In genomic region chr11:77808051-77808465, GRCm38 (mm10) we compare ENCODE assay signal across 11 mouse cellular contexts. TPM values are rescaled to one million over a fixed set of nuclear protein-coding genes. Genes with fewer than 3 reads are reported as not detected.
DNase-seq lines count a peak whose midpoint lies in the region; ATAC-seq and TF ChIP-seq lines count a peak whose summit lies in the region.
"Had no signal": no experiment of that assay in that cellular context is flagged by ENCODE, and none has a peak within 500 bp of the region (broad histone marks: within the 10 kb centered on the region; RNA-seq: fewer than 3 reads in every experiment).

No protein-coding gene starts in this region.

- ATAC-seq in frontal cortex, adult (ENCODE audit: low TSS enrichment), result peak; percentile 42
- peak; percentile 62; the same call in 1 of the 2 replicates for ATAC-seq in stomach, postnatal 0 days (ENCODE audit: low FRiP score, low TSS enrichment)

- no peak for DNase-seq in frontal cortex, postnatal 36 days (ENCODE audit: low spot score in 2 of 2)
- DNase-seq in retina, postnatal 1 day, result peak; percentile 36
- no peak for DNase-seq in retina, embryonic 14.5 days (ENCODE audit: low spot score)
- peak; percentile 70 to 76 for DNase-seq in heart, postnatal 10 days
- DNase-seq in stomach, postnatal 0 days (ENCODE audit: low spot score), result peak; percentile 54
- no peak for DNase-seq in urinary bladder, postnatal 25 days (ENCODE audit: low spot score)
- no peak for DNase-seq in urinary bladder, postnatal 10 days (ENCODE audit: low spot score)

- H3K4me2 ChIP-seq in stomach, postnatal 0 days (replicated peaks; ENCODE audit: low read depth), result no peak overlapping the region
- H3K4me2 ChIP-seq: limb, embryonic 12.5 days had no signal

- no peak for TF ChIP-seq CTCF in stomach, postnatal 0 days (IDR thresholded peaks at IDR 0.05; ENCODE audit: low read depth)

- H3K9ac ChIP-seq in stomach, postnatal 0 days (ENCODE audit: low read length), result no peak overlapping the region
- H3K9ac ChIP-seq: limb, embryonic 12.5 days had no signal

- H3K27ac ChIP-seq in stomach, postnatal 0 days (replicated peaks), result 0 out of 2 replicates have a peak overlapping the region, but pooled peaks have one; percentile 18
- H3K27ac ChIP-seq: limb, embryonic 12.5 days had no signal

- H3K9me3 ChIP-seq in stomach, postnatal 0 days (ENCODE audit: control insufficient read depth, low read length), result no peaks in the 10 kb centered on the region
- H3K9me3 ChIP-seq: limb, embryonic 12.5 days had no signal

- intact Hi-C loops in heart, postnatal 10 days (cut with DNase I), result no loop called here

- WGBS in stomach, postnatal 0 days, result 38% methylated on average over 5 of the region's 5 CpGs

- H3K4me3 ChIP-seq in stomach, postnatal 0 days (ENCODE audit: low read depth, low read length), result no peak overlapping the region
- H3K4me3 ChIP-seq: limb, embryonic 12.5 days had no signal

- H3K4me1 ChIP-seq in stomach, postnatal 0 days (replicated peaks; ENCODE audit: control insufficient read depth, insufficient read depth), result peaks cover 7% of the 10 kb centered on the region; the same call in 1 of the 2 replicates

- TF ChIP-seq EP300 in stomach, postnatal 0 days (optimal IDR thresholded peaks at IDR 0.05), result no peak

- no peaks in the 10 kb centered on the region for H3K27me3 ChIP-seq in stomach, postnatal 0 days (ENCODE audit: control insufficient read depth, insufficient read depth, low read length)
- H3K27me3 ChIP-seq: limb, embryonic 12.5 days had no signal

- no peaks in the 10 kb centered on the region for H3K36me3 ChIP-seq in stomach, postnatal 0 days (ENCODE audit: control insufficient read depth, insufficient read depth, low read length)

RNA-seq across cellular contexts. Expression of gene Gm10277, which starts 20.5 kb away (rescaled TPM):
- total RNA-seq in heart, postnatal 10 days (2021), result not detected
- 0.40 TPM in 2 replicates for polyA plus RNA-seq in stomach, postnatal 0 days (2015; fragmentation: Nextera tagmentation; extraction: Ambion mirVana)
- total RNA-seq: heart, postnatal 14 days had no signal
- polyA plus RNA-seq: testis, adult 2 months had no signal

RNA-seq across cellular contexts. Expression of gene Myo18a, which starts 45.0 kb away (rescaled TPM):
- 100 to 1,000 TPM; 228 to 275 TPM for total RNA-seq in heart, postnatal 10 days (2021)
- polyA plus RNA-seq in stomach, postnatal 0 days (2015; fragmentation: Nextera tagmentation; extraction: Ambion mirVana), result 34.3 and 38.7 TPM in 2 replicates

Comparison
In these comparisons a context has a peak if more than half of its experiments do, and no peak if none do; other contexts are left out.
1. DNase-seq: peak in retina, postnatal 1 day (single experiment), heart, postnatal 10 days (2 of 2) and stomach, postnatal 0 days (single experiment); none in frontal cortex, postnatal 36 days (0 of 2), retina, embryonic 14.5 days (single experiment), urinary bladder, postnatal 25 days (single experiment) and urinary bladder, postnatal 10 days (single experiment).